Mouse (Mus musculus): Measurements from ENCODE around the gene Acsf2. TPM values are rescaled to one million over a fixed set of nuclear protein-coding genes. Genes with fewer than 3 reads are reported as not detected.

Acsf2 gene
- polyA plus RNA-seq, 1 experiment, result 12.9 TPM

- peaks cover 4% of the 10 kb centered on the region for H3K27me3 ChIP-seq (replicated peaks)
- no peaks in the 10 kb centered on the region for H3K9me3 ChIP-seq
- peaks cover 54% of the 10 kb centered on the region for H3K4me1 ChIP-seq
- peak overlapping the region; percentile 92 for H3K4me3 ChIP-seq (replicated peaks)
- H3K36me3 ChIP-seq (replicated peaks; ENCODE audit: low read length), result no peaks in the 10 kb centered on the region
- TF ChIP-seq FLI1 (IDR thresholded peaks at IDR 0.05; ENCODE audit: low read length) (no peak), GATA1 (IDR thresholded peaks at IDR 0.05; ENCODE audit: borderline replicate concordance, low read length) (no peak)
These were observed 1.2 kb downstream of the Acsf2 start for GRCm38 (mm10) chr11:94600447-94600846.

- no peak for TF ChIP-seq GATA1 (IDR thresholded peaks at IDR 0.05; ENCODE audit: borderline replicate concordance, low read length)
- no peak for TF ChIP-seq FLI1 (IDR thresholded peaks at IDR 0.05; ENCODE audit: low read length)
- peaks cover 4% of the 10 kb centered on the region for H3K27me3 ChIP-seq (replicated peaks)
- H3K9me3 ChIP-seq, result no peaks in the 10 kb centered on the region
- peaks cover 60% of the 10 kb centered on the region for H3K4me1 ChIP-seq
- H3K4me3 ChIP-seq (replicated peaks), result no peak overlapping the region
- H3K36me3 ChIP-seq (replicated peaks; ENCODE audit: low read length), result no peaks in the 10 kb centered on the region
These were observed 3.1 kb downstream of the Acsf2 start for GRCm38 (mm10) chr11:94598437-94599120.

GRCm38 (mm10) chr11:94597319-94597718, 4.4 kb downstream of the Acsf2 start:
- H3K27me3 ChIP-seq (replicated peaks), result peaks cover 3% of the 10 kb centered on the region
- H3K9me3 ChIP-seq, result no peaks in the 10 kb centered on the region
- H3K4me1 ChIP-seq, result peaks cover 58% of the 10 kb centered on the region
- H3K4me3 ChIP-seq (replicated peaks), result no peak overlapping the region
- no peak for TF ChIP-seq FLI1 (IDR thresholded peaks at IDR 0.05; ENCODE audit: low read length)
- TF ChIP-seq GATA1 (IDR thresholded peaks at IDR 0.05; ENCODE audit: borderline replicate concordance, low read length), result no peak
- no peaks in the 10 kb centered on the region for H3K36me3 ChIP-seq (replicated peaks; ENCODE audit: low read length)

- Histone ChIP-seq H3K27me3 (replicated peaks) (peaks cover 2% of the 10 kb centered on the region), H3K9me3 (no peaks in the 10 kb centered on the region), H3K4me3 (replicated peaks) (no peak overlapping the region), H3K4me1 (peaks cover 55% of the 10 kb centered on the region), H3K36me3 (replicated peaks; ENCODE audit: low read length) (peaks cover 4% of the 10 kb centered on the region)
- no peak for TF ChIP-seq GATA1 (IDR thresholded peaks at IDR 0.05; ENCODE audit: borderline replicate concordance, low read length)
- no peak for TF ChIP-seq FLI1 (IDR thresholded peaks at IDR 0.05; ENCODE audit: low read length)
These were observed 5.3 kb downstream of the Acsf2 start for GRCm38 (mm10) chr11:94596311-94596852.

- no peaks in the 10 kb centered on the region for H3K9me3 ChIP-seq
- H3K4me1 ChIP-seq, result peaks cover 16% of the 10 kb centered on the region
- no peaks in the 10 kb centered on the region for H3K27me3 ChIP-seq (replicated peaks)
- no peak overlapping the region for H3K4me3 ChIP-seq (replicated peaks)
- TF ChIP-seq FLI1 (IDR thresholded peaks at IDR 0.05; ENCODE audit: low read length), result no peak
- TF ChIP-seq GATA1 (IDR thresholded peaks at IDR 0.05; ENCODE audit: borderline replicate concordance, low read length), result no peak
- H3K36me3 ChIP-seq (replicated peaks; ENCODE audit: low read length), result peaks cover 7% of the 10 kb centered on the region
These were observed 14.2 kb downstream of the Acsf2 start for GRCm38 (mm10) chr11:94587511-94587910.

- Histone ChIP-seq H3K36me3 (replicated peaks; ENCODE audit: low read length) (no peaks in the 10 kb centered on the region), H3K4me3 (replicated peaks) (no peak overlapping the region), H3K27me3 (replicated peaks) (no peaks in the 10 kb centered on the region), H3K9me3 (no peaks in the 10 kb centered on the region), H3K4me1 (peaks cover 7% of the 10 kb centered on the region)
- TF ChIP-seq GATA1 (IDR thresholded peaks at IDR 0.05; ENCODE audit: borderline replicate concordance, low read length) (no peak), FLI1 (IDR thresholded peaks at IDR 0.05; ENCODE audit: low read length) (no peak)
These were observed 16.6 kb downstream of the Acsf2 start for GRCm38 (mm10) chr11:94585091-94585490.

GRCm38 (mm10) chr11:94580111-94580740, 21.4 kb downstream of the Acsf2 start:
- no peaks in the 10 kb centered on the region for H3K27me3 ChIP-seq (replicated peaks)
- H3K4me1 ChIP-seq, result peaks cover 7% of the 10 kb centered on the region
- no peak for TF ChIP-seq FLI1 (IDR thresholded peaks at IDR 0.05; ENCODE audit: low read length)
- H3K36me3 ChIP-seq (replicated peaks; ENCODE audit: low read length), result peaks cover 4% of the 10 kb centered on the region
- H3K9me3 ChIP-seq, result no peaks in the 10 kb centered on the region
- no peak overlapping the region for H3K4me3 ChIP-seq (replicated peaks)

GRCm38 (mm10) chr11:94576361-94576760, 25.3 kb downstream of the Acsf2 start:
- H3K4me1 ChIP-seq, result peaks cover 20% of the 10 kb centered on the region
- peaks cover 4% of the 10 kb centered on the region for H3K36me3 ChIP-seq (replicated peaks; ENCODE audit: low read length)
- no peak overlapping the region for H3K4me3 ChIP-seq (replicated peaks)
- H3K27me3 ChIP-seq (replicated peaks), result no peaks in the 10 kb centered on the region
- no peaks in the 10 kb centered on the region for H3K9me3 ChIP-seq
- no peak for TF ChIP-seq FLI1 (IDR thresholded peaks at IDR 0.05; ENCODE audit: low read length)
- TF ChIP-seq GATA1 (IDR thresholded peaks at IDR 0.05; ENCODE audit: borderline replicate concordance, low read length), result no peak

- Histone ChIP-seq H3K9me3 (no peaks in the 10 kb centered on the region), H3K27me3 (replicated peaks) (no peaks in the 10 kb centered on the region), H3K36me3 (replicated peaks; ENCODE audit: low read length) (peaks cover 14% of the 10 kb centered on the region), H3K4me1 (peaks cover 32% of the 10 kb centered on the region), H3K4me3 (replicated peaks) (no peak overlapping the region)
- TF ChIP-seq FLI1 (IDR thresholded peaks at IDR 0.05; ENCODE audit: low read length) (no peak), GATA1 (IDR thresholded peaks at IDR 0.05; ENCODE audit: borderline replicate concordance, low read length) (no peak)
These were observed 26.6 kb downstream of the Acsf2 start for GRCm38 (mm10) chr11:94575036-94575435.

- Histone ChIP-seq H3K4me3 (replicated peaks) (no peak overlapping the region), H3K9me3 (no peaks in the 10 kb centered on the region), H3K27me3 (replicated peaks) (no peaks in the 10 kb centered on the region), H3K4me1 (peaks cover 36% of the 10 kb centered on the region), H3K36me3 (replicated peaks; ENCODE audit: low read length) (peaks cover 15% of the 10 kb centered on the region)
- TF ChIP-seq GATA1 (IDR thresholded peaks at IDR 0.05; ENCODE audit: borderline replicate concordance, low read length) (no peak), FLI1 (IDR thresholded peaks at IDR 0.05; ENCODE audit: low read length) (no peak)
These were observed 27.1 kb downstream of the Acsf2 start for GRCm38 (mm10) chr11:94574560-94574959.

Measured in megakaryocyte, embryonic 14.5 days (primary cell).